Mouse (Mus musculus): ENCODE measurements around the gene Adamtsl1. TPM values are rescaled to one million over a fixed set of nuclear protein-coding genes. Genes with fewer than 3 reads are reported as not detected.

The Adamtsl1 gene
- total RNA-seq (2015; ENCODE audit: low replicate concordance) (not detected in 2 replicates), total RNA-seq (2017; ENCODE audit: low replicate concordance) (not detected in 2 replicates)

DNA sequence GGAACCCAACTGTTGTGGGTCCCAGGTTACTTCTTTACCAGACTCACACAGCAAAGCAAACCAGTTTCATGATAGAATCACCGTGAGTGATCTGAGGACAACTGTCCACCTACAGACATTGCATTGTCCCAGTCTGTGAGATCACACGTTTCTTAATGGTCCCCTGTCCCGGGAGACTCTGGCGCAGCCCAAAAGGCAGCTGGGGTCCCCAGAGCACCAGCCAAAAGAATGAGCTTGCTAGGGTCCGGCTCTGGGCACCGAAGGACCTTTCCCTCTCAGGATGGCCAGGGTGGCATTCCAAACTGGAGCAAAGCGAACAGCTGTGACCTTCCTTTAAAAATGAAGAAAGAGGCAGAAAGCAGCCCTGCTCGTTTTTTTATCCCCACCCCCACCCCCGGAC lies at the start of gene Adamtsl1:
Gene Adamtsl1, plus strand, starts transcription at position 381 of the 400 bp plus-strand sequence.
- no peak for ATAC-seq (replicated peaks; ENCODE audit: low FRiP score, poor library complexity, severe bottlenecking)

DNA sequence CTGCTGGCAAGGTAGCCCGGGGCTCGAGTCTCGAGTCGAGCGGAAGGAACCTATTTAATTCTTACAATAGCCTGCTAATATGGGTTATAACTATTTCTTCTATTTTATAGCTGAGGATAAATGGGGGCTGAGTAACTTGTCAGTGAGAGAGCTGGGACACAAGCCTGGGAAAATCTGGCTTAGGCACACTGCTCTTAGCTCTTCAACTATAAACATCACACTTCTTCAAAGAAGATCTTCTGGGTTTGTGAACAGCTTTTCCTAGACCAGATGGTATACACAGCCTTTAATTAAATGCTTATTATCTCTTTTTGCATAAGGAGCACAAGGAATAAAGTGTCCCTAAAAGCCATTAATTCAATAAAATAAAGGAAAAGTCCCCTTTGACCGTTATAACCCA lies 30.4 kb upstream of the Adamtsl1 start:
- no peak for ATAC-seq (replicated peaks; ENCODE audit: low FRiP score, poor library complexity, severe bottlenecking)

DNA sequence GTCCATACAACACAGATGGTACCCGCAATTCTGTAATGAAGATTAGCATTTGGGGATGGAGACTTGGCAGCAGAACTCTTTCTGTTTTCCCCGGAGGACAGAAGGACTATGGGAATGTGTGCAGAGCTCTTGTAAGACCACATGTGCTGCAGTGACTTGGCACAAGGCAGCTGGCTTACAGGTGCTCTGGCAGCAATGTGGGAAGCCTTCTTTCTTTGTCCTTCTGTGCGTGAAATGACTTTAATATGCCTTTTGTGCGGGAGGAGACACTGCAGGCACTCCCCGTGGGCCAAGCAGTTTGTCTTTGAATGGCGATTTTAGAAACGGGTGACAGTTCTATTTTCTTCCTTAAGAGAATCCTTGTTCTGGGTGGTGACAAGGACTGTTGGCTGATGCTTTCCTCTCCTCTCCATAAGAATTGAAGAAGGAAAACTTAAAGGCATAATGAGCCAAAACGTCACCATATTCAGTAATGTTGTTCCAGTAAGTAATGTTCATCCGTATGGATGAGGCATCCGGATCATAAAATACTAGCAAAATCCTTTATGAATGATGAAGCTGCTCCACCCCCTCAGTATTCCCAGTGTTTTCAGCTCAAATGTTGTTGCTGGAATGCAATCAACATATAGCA lies 27.5 kb upstream of the Adamtsl1 start:
- no peak for ATAC-seq (replicated peaks; ENCODE audit: low FRiP score, poor library complexity, severe bottlenecking)

DNA sequence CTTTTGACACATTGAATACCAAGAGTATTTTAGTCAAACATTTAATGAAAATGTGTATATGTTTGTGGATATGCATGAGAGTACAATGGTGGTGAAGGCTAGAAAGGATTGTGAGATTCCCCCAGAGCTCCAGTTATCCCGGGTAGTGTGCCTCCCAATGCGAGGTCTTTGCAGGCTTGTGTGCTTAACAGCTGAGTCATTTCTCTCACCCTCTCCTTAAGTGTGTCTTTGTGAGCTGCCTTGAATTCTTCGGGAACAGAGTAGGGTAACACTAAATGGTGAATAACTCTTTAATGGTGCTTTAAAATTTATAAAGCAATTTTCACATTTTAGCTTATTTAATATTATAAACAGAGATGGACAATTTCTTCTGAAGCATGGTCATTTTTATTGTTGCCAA lies 8.3 kb upstream of the Adamtsl1 start:
- no peak for ATAC-seq (replicated peaks; ENCODE audit: low FRiP score, poor library complexity, severe bottlenecking)

DNA sequence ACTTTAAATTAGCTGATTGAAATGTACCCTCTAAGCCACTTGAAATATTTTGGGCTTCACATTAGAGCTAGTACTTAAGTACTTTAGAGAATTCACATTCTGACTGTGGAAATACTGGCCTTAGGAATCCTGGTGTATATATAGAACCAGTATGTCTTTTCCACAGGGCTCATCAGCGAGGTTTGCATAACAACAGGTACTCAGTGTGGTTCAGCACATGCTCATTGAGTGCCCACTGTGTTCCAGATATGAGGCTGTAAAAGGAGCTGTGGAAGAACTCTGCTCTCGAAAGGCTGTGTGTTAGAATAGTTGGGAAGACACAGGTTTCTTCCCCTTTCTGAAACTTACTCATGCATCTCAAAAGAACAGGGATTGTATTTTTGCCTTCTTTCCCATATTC lies 7.0 kb upstream of the Adamtsl1 start:
- ATAC-seq (replicated peaks; ENCODE audit: low FRiP score, poor library complexity, severe bottlenecking), result no peak

DNA sequence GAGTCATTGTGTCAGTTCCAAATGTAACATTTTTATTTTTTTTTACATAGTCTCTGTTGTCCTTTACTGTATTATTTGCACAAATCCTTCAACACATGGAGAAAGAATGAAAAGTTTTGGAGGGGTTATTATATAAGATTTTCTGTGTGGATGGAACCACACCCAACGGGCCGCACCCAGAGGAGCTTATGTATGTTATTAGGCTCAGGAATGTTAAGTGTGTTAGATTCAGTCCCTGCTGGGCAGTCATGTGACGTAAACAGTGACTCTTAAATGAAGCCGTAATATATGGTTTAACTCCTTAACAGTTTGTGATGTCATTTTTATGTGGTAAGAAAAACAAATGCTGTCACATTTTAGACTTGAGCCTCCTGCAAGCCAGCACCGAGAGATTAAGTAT lies 6.5 kb upstream of the Adamtsl1 start:
- ATAC-seq (replicated peaks; ENCODE audit: low FRiP score, poor library complexity, severe bottlenecking), result no peak

DNA sequence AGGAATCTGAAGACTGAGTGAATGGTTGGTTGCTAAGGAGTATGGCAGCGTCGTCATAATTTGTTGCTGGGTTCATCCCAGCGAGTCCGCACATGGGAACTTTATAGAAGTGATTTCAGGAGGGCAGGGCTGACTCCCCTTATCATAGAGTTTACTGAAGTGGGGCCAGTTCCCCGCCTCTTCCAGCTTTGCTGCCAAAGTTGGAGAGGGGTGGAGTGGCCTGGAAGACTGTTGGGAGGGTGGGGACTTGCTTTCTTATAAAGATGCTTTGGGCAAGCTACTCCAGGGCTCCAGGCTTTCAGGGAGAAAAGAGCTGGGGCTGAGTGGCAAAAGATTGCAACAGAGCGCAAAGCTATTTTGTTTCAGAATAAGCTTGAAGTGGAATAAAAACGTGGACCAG lies 684 bp upstream of the Adamtsl1 start:
- ATAC-seq (replicated peaks; ENCODE audit: low FRiP score, poor library complexity, severe bottlenecking), result no peak

DNA sequence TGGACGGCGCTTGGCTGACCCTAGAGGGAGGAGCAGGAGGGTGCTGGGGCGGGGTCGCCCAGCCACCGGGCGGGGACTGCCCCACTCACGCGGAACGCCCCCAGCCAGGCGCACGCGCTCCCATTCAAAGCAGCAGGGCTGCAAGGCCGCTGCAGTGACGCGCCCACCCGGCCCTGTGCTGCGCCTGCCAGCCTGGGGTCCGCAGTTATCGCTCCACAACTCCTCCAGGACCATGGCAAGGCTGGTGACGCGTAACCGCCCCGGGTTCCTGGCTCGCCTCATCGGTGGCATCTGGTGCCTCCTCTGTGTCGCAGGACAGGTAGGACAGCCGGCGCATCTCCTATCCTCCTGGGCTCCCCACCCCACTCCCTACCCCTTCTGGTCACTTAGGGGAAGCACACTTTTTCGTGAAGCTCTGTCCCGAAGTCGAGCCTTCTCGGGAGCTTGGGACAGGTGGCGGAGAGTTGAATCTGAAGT lies 271 bp downstream of the Adamtsl1 start:
- ATAC-seq (replicated peaks; ENCODE audit: low FRiP score, poor library complexity, severe bottlenecking), result no peak

DNA sequence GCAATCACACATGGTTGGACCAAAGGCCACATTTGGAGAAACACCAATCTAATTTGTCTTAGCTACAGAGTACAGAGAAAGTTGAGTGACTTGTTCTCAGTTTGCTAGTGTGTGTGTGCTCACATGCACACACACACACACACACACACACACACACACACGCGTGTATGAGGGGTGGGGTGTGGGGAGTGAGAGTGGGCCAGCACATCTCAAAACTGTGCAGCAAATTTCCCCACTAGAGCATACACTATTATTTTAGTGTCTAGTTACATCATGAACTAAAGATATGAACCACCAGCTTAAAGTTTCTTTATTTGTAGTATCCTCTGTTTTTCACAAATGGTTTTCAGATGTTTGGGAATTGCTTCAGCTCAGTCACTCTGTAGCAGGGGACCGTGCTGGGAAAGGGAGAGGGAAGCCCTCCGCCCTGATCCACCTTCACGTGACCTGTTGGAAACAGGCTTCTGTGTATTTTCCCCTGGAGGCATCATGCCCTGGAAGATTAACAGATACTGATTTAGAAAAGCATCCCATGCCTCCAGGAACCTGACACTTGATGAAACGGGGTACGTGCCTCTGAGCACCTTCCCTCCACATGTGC lies 13.1 kb downstream of the Adamtsl1 start:
- no peak for ATAC-seq (replicated peaks; ENCODE audit: low FRiP score, poor library complexity, severe bottlenecking)

DNA sequence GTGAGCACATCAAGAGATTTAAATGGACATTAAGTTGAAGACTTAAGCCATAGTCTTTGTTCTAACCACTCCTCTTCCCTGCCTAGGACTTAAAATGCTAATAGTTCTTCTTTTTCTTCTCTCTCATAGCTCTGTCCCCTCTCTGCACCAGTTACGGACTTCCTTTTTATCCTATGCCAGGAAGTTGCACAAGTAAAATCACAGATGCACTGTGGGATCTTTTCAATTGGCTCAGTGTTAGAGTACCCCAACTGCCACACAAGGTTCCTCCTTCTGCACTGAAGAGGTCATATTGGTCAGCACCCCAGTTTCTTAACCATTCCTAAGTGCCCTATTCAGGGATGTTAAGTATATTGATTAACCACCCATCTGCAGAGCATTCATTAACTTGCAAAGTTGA lies 15.9 kb downstream of the Adamtsl1 start:
- no peak for ATAC-seq (replicated peaks; ENCODE audit: low FRiP score, poor library complexity, severe bottlenecking)

DNA sequence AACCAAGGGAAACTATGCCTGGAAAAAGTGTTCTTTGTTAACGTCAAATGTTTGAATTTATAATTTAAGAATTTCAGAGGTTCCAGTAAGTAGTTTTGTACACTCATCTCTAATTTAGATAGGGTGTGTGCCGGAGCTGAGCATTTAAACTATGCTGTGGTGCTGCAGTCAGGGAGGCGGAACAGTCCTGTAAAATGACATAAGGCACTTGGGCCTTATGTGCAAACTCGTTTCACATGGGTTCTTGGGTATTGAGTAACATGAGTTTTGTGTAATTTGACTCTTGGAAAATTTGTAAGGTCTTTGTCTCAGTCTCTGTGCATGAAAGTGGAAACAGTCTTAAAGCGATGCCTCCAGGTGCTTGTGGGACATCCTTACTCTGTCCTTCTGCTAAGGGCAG lies 25.7 kb downstream of the Adamtsl1 start:
- ATAC-seq (replicated peaks; ENCODE audit: low FRiP score, poor library complexity, severe bottlenecking), result no peak

DNA sequence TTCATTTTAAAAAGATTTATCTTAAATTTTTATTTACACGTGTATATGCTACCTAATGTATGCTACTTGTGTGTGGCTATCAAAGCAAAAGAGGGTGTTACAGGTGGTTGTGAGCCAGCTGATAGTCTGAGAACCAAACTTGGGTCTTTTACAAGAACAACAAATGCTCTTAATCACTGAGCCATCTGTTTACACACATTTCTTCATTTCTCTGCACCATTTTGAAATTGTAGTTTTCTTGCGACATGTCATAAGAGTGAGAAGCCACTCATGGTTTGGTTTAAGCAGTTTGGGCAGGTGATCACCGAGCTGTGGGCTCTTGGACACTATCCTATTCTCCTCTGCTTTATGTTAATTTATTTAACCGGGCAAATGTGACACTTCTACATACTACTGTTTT lies 29.2 kb downstream of the Adamtsl1 start:
- no peak for ATAC-seq (replicated peaks; ENCODE audit: low FRiP score, poor library complexity, severe bottlenecking)

DNA sequence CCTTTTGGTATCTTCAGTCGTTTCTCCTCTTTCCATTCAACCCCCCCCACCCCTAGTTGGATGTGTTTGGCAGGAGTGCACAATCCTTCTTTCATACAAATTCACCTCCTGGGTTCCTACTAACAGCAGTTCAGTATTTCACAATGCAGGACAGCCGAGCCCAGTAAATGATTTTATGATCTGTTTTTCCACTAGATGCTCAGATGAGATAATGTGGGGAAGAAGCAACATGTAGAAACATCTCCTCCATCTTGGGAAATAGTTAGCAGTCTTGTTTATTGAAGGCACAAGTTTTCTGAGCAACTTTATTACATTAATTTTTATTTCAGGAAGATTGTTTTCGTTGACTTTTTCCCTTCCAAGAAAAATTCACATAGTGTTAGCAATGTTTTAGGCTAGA lies 40.7 kb downstream of the Adamtsl1 start:
- no peak for ATAC-seq (replicated peaks; ENCODE audit: low FRiP score, poor library complexity, severe bottlenecking)

DNA sequence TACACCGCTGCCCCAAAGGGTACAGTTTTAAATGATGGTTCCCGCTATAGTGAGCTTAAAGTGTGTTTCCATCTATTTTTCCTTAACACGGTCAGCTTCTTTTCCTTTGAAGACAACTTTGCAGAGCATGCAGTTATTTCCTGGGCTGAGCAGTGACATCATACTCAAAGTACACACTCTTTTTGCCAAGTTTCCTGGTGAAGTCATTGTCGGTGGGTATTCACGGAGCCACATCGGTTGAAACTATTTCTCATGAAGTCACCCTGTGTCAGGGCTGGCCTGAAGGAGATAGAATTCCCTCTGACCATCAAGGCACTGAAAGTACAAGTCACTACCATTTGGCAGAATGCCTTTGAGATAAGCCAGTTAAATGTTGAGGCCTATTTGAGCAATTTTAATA lies 45.8 kb downstream of the Adamtsl1 start:
- no peak for ATAC-seq (replicated peaks; ENCODE audit: low FRiP score, poor library complexity, severe bottlenecking)

DNA sequence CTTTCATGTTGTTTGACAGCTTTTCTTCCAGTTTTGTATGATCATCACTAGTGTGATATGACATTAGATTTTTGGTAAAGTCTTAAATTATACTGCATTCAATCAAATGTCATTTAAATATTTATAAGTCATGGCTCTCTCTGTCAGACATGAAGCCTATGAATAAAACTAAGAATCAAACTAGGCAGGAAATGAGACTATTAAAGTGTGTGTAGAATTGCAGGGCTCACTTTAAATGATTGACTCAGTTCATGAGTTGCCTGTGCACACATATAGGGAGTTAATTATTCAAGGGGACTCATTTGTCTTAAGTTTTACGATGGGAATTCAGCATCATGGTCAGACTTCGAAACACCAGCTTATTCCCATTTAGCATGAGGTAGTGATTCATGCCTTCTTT lies 71.5 kb downstream of the Adamtsl1 start:
- no peak for ATAC-seq (replicated peaks; ENCODE audit: low FRiP score, poor library complexity, severe bottlenecking)

DNA sequence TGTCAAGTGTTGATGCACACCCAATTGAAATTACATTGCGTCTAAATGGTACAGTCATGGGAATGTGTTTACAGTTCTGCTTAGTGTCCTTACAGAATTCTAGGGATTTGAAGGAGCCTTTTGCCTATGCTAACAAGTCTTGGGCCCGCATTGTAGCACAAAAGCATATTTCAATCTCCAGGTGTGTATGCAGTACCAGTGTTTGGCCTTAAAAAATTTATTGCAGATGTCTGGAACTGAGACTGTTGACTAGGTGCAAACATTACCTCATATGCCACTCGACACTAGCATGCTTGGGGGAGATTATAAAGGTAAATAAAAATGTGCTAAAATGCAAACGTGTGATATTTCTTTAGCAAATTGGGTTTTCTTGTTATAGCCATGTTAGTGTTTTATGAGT lies 75.0 kb downstream of the Adamtsl1 start:
- ATAC-seq (replicated peaks; ENCODE audit: low FRiP score, poor library complexity, severe bottlenecking), result no peak

DNA sequence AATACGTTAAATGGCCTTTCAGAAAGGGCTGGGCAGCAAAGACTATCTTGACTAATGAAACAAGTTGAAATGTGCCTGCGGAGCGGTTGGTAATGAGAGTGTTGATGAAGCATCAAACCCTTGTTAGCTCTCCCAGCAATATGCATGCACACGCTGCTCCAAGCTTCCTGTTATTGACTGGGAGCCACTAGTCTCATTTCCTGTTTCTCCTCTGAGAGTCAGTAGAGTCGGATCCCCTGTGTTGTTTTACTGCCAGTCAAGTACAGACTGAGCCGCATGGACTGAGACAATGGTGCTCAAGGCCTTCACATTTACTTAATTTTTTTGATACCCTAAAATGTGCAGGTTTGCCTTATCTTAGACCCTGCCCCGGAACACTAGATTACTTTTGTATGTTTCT lies 77.1 kb downstream of the Adamtsl1 start:
- no peak for ATAC-seq (replicated peaks; ENCODE audit: low FRiP score, poor library complexity, severe bottlenecking)

DNA sequence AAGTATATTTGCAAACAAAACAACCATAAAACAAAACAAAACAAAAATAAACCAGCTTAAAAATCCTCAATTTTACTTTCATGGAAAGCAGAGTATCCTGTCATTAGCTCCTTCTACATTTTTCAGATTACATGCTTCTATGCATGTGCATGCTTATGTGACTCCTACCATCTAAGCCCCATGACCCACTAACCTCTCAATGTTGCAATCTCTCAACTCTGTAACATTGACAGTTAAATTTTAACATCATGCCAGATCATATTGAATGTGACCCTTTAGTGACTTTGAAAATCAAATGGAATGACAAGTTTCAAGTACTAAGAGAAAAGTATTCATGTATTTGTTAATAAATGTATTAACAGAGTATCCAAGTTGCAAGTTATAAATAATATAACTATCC lies 80.2 kb downstream of the Adamtsl1 start:
- ATAC-seq (replicated peaks; ENCODE audit: low FRiP score, poor library complexity, severe bottlenecking), result no peak

DNA sequence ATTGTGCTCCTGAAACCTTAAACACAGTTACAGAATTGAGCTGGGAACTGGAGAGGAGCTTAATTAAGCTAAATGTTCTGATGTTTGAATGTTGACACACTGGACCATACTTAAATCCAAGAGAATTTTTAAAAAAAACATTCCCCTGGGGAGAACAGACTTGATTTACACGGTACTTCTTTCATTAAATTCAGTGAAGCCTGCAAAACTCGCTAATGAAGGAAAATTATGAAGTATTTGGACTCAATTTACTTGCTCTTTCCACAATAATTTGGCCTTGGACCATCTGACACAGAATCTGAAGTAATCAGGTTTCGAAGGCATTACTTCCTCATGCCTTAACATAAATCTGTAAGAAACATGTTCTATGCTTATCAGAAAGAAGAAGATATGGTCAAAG lies 99.4 kb downstream of the Adamtsl1 start:
- ATAC-seq (replicated peaks; ENCODE audit: low FRiP score, poor library complexity, severe bottlenecking), result no peak

DNA sequence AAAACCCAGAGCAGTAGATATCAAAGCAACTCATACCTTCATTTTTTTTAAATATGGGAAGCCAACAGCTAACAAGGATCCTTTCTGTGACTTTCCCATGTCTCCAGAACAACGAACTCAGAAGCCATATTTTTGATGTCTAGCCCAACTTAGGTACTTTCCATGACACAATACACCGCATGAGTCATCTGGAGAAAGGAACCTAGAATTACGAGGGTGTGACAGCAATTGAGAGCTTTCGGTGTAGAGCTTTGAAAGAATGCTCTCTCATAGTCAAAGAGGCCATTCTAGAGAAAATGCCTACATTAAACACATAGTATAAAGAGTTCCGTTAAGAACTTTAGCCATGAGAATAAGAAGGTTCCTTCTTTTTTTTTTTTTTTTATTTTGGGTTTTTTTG lies 104.8 kb downstream of the Adamtsl1 start:
- no peak for ATAC-seq (replicated peaks; ENCODE audit: low FRiP score, poor library complexity, severe bottlenecking)

DNA sequence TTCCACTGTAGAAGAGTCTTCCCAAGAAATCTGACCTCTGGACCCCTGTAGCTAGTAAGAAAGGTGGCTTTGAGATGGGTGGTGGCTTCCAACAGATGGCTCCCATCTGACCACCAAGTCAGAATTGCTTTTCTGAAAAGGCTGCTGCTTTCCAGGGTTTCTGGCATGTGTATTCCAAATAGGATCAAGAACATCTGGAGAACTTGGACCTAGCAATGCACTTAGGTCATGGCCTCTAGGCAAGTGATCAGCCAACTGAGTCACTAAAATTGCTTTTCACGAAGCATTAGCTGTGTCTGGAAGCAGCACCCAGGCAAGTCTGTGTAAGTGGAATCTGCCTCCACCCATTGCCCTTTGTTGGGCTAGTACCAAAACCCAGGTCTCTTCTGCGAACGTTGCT lies 105.3 kb downstream of the Adamtsl1 start:
- no peak for ATAC-seq (replicated peaks; ENCODE audit: low FRiP score, poor library complexity, severe bottlenecking)

DNA sequence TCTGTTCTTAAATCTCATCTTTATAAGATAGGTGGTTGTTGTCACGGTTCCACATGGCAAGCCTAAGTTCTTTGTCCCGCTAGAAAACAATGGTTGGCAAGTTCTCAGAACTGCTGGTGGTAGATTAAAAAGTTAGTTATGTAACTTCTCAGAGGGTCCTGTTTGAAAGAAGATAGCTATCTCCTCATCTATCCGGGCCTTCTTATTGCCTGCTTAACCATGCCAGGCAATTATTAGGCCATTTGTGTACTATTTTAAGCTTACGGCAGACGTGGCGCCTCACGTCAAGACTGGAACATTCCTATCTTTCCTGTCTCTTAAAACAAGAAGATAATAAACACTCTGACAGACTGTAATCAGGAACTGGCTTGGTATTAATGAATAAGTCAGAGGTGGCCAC lies 115.4 kb downstream of the Adamtsl1 start:
- ATAC-seq (replicated peaks; ENCODE audit: low FRiP score, poor library complexity, severe bottlenecking), result no peak

Data from erythroid progenitor cell, adult 5-6 weeks (primary cell).